Mouse (Mus musculus) cerebellum, postnatal 4 days (tissue): Measurements from ENCODE around the gene Dbt.
"Not testable (repeated sequence)": the region's sequence is repeated elsewhere in the genome, so short reads cannot be mapped to it uniquely, and the experiment has no call there.

ENCODE experiments used
- DNase-seq, 2 experiments: peaks; one replicate each; pipeline ENCODE4 v3.0.0; 2022; ENCODE audit warnings: low spot score in 2 of 2, mixed read lengths in 1 of 2

Dbt gene

DNA sequence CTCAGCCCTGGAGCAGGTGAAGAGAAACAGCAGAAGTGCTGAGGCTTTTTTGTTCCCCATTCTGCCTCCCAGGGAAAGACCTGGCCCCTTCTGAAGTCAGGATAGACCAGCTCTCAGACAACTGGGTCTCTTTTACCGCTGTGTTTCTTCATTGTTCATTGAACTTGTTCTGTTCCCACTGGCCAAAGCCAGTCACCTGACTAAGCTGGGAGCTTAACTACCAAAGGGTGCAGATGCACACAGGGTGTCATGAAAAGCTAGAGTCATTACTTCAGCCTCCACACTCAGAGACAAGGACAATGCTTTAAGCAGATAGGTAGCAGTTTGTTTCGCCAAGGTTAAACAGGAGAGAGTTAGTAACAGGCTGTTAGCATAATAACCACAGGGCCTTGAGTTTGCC is 29.2 kb downstream of the Dbt start:
- DNase-seq: no peak

- no peak for DNase-seq
Measured at GRCm38 (mm10) chr3:116542532-116542931, 29.7 kb downstream of the Dbt start.

DNA sequence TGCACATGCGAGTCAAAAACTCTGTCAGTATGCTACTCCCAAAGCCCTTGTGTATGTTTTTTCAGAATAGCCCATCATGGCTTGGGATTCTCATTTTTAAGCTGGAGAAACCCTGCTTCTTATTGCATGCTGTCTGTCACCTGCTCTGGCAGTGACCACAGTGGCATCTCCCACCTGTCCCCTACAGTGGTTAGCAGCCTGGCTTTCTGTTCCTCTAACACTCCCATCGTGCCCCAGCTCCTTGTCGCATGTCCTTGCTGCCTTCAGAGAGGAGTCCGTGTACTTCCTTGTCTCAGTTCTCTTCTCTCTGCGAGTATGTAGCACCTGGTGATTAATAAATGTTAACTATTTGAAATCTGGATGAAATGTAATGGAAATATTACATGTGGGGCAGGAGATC is 34.6 kb downstream of the Dbt start:
- no peak for DNase-seq

- DNase-seq: no peak
Measured at GRCm38 (mm10) chr3:116551362-116551761, 38.5 kb downstream of the Dbt start.

DNA sequence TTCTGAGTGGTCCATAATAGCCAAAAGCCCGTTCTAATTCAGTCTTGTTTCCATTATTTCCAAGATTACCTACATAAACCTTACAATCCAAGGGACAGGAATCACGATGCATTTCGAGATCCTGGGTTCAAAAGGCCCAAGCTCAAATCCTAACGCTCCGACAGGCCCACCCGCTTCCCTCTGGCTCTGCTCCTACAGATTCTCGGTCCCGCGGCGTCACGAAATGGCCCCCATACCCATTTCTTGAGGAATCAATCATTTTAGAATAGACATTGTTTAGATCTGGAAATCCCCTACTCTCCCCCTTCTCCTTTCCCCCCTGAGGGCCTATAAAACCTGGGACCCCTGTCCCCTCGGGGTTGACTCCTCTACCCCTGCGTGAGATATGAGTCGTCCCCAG is 48.4 kb downstream of the Dbt start:
- DNase-seq: not testable (repeated sequence)

GRCm38 (mm10) chr3:116562408-116563094 is 49.7 kb downstream of the Dbt start, which contains the start of gene Lrrc39:
Lrrc39 (plus strand) TSS chr3:116562973.
- DNase-seq: no peak

GRCm38 (mm10) chr3:116563095-116563492 is 50.2 kb downstream of the Dbt start:
- DNase-seq: no peak

DNA sequence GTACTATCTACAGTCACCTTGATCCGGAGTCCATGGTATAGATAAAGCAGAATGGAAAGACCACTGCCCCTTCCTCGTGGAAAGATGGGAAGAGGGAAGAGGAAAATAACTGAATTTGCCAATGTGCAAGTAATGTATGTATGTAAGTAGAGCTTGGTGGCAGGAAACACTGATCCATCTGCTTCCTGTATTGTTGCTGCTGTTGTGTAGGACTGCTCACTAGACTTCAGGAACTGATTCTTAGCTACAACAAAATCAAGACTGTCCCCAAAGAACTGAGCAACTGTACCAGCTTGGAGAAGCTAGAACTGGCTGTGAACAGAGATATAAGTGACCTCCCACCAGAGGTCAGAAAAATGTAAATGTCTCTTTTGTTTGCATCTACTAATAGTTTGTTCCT is 57.8 kb downstream of the Dbt start:
- DNase-seq: no peak

GRCm38 (mm10) chr3:116577286-116577685 is 64.4 kb downstream of the Dbt start:
- no peak for DNase-seq

DNA sequence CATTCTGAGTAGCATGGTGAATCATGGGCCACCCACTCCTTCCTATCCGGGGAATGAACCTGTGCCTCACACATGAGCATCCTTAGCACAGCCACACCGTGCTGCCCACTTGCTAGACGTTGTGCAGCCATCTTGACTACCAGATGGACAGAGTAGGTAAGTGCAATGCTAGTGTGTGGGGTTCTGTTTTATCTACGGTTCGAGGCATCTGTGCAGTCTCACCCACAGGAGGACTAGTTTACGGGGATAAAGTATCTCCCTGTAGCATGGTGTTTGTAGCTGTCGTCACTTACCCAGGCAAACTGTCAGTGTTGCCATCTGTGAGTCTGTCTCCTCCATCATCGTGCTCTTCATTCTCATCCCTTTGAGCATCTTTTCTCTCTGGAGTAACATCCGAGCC is 69.3 kb downstream of the Dbt start:
- no peak for DNase-seq

DNA sequence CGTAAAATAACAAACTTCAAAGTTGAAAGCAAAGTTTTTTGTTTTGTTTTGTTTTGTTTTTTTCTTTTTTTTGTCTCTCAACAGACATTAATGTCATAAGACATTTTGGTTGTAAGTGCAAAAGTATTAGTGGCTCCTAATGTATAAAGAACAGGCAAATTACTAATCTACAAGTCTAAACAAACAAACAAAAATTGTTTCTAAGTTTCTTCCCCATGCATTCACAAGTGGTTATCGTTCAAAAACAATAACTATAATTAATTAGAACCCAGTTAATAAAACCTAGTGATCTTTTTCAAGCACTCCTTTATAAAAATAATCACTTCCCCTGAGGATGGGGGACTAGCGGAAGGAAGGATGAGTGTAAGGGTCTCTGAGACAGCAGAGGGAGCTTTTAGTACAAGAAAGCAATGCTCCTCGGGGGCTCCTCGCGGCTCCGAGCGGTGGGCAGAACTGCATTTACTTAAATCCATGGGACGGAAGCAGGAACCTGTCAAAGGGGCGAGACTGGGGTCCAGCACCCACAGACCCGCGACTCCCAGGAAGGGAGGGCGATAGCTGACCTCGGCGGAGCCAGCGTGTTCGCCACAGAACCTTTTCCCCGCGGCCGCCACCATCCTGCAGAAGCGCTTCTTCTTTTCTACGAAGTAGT is 81.3 kb downstream of the Dbt start:
- DNase-seq: no peak

GRCm38 (mm10) chr3:116594728-116595602 is 82.1 kb downstream of the Dbt start, which contains the start of gene Sass6:
Sass6 (plus strand) TSS chr3:116594982.
- peak; percentile 99 for DNase-seq

DNA sequence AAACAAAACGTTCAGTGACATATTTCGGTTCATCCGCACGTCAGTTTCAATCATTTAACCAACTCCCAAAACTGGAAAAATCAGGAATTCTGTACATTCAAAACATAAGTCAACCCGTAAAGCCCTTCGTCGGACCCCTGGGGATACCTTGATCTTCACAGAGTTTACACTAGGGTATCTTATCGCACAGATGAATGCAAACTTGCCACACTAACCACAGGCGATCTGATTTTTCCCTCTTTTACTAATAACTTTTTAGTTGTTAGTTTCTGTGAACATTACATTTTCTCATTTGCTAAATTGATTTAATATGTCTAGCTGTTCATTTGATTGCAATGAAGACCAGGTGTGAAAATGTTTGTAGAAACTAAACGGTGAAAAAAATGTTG is 82.7 kb downstream of the Dbt start:
- no peak for DNase-seq
